Mouse (Mus musculus) C2C12 (cell line): ENCODE results near the gene Nsf.

ENCODE experiments used
- CEBPB ChIP-seq: IDR thresholded peaks from one replicate; pipeline ENCODE4 v1.6.1; 2011; ENCODE audit warnings: low read depth, mild to moderate bottlenecking, control low read depth, moderate library complexity
- CTCF ChIP-seq: IDR thresholded peaks from one replicate; pipeline ENCODE4 v1.5.1; 2011; ENCODE audit not compliant: control insufficient read depth, insufficient read depth, insufficient read length
- MAX ChIP-seq: IDR thresholded peaks from one replicate; pipeline ENCODE4 v1.6.1; 2011; ENCODE audit warnings: mild to moderate bottlenecking, control low read depth
- MYOD1 ChIP-seq: IDR thresholded peaks from one replicate; pipeline ENCODE4 v1.6.1; 2011; ENCODE audit warnings: low read depth; ENCODE audit not compliant: control insufficient read depth, insufficient read length
- USF1 ChIP-seq: IDR thresholded peaks from one replicate; pipeline ENCODE4 v1.6.1; 2011; ENCODE audit warnings: low read depth, mild to moderate bottlenecking, control low read depth, moderate library complexity

DNA sequence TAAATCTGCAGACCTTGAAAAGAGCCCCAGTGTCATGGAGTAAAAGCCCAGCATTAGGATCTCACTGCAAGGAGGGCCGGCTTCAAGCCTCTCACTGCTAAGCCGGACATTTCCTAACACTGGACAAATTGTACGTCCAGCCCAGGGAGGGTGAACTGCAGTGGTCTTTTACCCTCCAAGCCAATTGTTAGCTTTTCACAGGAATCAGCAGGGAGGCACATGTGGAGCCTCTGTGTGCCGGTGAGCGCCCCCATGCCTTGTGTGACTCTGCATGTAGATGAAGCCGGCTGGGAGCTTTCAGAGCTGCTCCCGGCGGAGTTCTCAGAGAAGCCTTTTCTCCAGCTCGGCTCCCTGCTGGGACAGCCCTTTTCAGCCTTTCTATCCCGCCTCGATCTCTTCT lies 113.0 kb downstream of the Nsf start:
- TF ChIP-seq MYOD1, result no peak
- no peak for TF ChIP-seq CEBPB
- no peak for TF ChIP-seq MAX
- TF ChIP-seq CTCF, result no peak
- no peak for TF ChIP-seq USF1
